Mouse (Mus musculus): Measurements from ENCODE around the gene Smim24. TPM values are rescaled to one million over a fixed set of nuclear protein-coding genes. Genes with fewer than 3 reads are reported as not detected.

Smim24 gene
- polyA plus RNA-seq, 1 experiment from 2014 or later, result 1.5 TPM

DNA sequence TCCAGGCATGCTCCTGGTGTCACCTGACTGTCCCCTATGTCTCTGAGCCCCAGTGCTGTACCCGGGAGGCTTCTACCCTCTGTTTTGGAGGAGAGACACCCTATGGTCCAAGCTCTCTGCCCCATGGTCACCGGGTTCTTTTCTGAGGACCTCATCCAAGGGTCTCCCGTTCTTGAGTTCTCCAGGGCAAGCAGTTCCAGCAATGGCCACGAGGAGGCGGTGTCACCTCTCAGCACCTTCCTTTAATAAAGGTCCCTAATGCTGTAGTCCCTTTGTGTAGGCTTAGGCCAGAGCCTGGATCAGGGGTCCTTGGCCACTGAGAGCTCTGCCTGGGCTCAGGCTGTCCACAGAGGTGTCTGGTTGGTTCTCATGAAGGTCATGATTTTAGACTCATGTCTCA lies 2.3 kb downstream of the Smim24 start:
- H3K4me2 ChIP-seq (ENCODE audit: low read length), result no peak overlapping the region
- peaks cover 16% of the 10 kb centered on the region for H3K36me3 ChIP-seq (ENCODE audit: control insufficient read depth, insufficient read depth, low read length)
- no peaks in the 10 kb centered on the region; the same call in 1 of the 2 replicates for H3K4me1 ChIP-seq (ENCODE audit: control insufficient read depth, insufficient read depth, low read length)
- peak; percentile 19; the same call in 1 of the 2 replicates for ATAC-seq
- no peak overlapping the region for H3K27ac ChIP-seq (ENCODE audit: low read depth, low read length)
- no peaks in the 10 kb centered on the region for H3K27me3 ChIP-seq (replicated peaks; ENCODE audit: control insufficient read depth, insufficient read depth, low read length)
- 19% methylated on average over 5 of the region's 5 CpGs for WGBS
- peak; percentile 76 for DNase-seq (ENCODE audit: low spot score)
- no peak overlapping the region for H3K4me3 ChIP-seq (ENCODE audit: low read depth, low read length)
- H3K9ac ChIP-seq (ENCODE audit: low read length), result no peak overlapping the region
- no peaks in the 10 kb centered on the region for H3K9me3 ChIP-seq (replicated peaks; ENCODE audit: control insufficient read depth, low read length)

DNA sequence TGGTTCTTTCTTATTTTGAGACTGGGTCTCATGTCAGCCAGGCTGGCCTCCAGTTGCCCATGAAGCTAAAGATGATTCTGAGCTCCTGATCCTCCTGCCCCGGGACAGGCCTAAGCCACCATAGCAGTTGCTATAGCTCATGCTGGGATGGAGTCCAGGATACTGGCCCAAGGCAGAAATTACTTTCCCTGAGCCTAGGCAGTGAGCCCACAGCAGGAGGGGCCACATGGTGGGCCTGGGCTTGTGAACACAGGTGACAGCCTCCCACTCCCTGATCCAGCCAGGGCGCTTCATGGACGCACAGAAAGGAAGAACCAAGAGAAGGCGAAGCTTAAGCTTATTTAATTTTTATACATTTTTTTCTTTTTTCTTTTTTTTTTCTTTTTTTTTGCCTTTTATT lies 3.0 kb downstream of the Smim24 start:
- Histone ChIP-seq H3K36me3 (ENCODE audit: control insufficient read depth, insufficient read depth, low read length) (peaks cover 19% of the 10 kb centered on the region), H3K4me2 (ENCODE audit: low read length) (no peak overlapping the region), H3K27me3 (replicated peaks; ENCODE audit: control insufficient read depth, insufficient read depth, low read length) (no peaks in the 10 kb centered on the region), H3K9ac (ENCODE audit: low read length) (peak overlapping the region; percentile 21; the same call in 1 of the 2 replicates), H3K9me3 (replicated peaks; ENCODE audit: control insufficient read depth, low read length) (no peaks in the 10 kb centered on the region), H3K4me1 (ENCODE audit: control insufficient read depth, insufficient read depth, low read length) (no peaks in the 10 kb centered on the region; the same call in 1 of the 2 replicates), H3K27ac (ENCODE audit: low read depth, low read length) (no peak overlapping the region), H3K4me3 (ENCODE audit: low read depth, low read length) (no peak overlapping the region)
- DNase-seq (ENCODE audit: low spot score) (no peak), ATAC-seq (no peak)
- whole genome bisulfite sequencing, result 92% methylated on average over 4 of the region's 4 CpGs

DNA sequence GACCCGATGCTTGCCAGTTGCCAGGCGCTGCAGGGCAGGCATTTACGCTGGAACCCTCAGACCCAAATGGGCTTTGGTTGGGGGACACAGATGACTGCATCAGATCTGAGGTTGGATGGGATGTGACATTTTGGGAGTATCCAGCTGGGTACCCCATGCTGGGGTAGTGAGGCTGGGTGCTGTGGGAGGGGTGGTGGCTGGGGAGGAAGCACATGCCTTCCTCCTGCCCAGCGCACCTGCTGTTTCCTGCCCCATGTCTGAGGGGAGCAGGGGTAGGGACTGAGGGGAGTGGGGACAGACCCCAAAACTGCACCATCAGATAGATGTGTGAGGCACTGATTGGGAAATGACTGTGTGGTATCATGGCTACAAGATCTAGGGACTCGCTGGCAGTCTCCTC lies 3.9 kb downstream of the Smim24 start:
- no peaks in the 10 kb centered on the region for H3K27me3 ChIP-seq (replicated peaks; ENCODE audit: control insufficient read depth, insufficient read depth, low read length)
- DNase-seq (ENCODE audit: low spot score), result no peak
- peaks cover 7% of the 10 kb centered on the region for H3K4me1 ChIP-seq (ENCODE audit: control insufficient read depth, insufficient read depth, low read length)
- H3K9ac ChIP-seq (ENCODE audit: low read length), result peak overlapping the region; percentile 22; the same call in 1 of the 2 replicates
- H3K27ac ChIP-seq (ENCODE audit: low read depth, low read length), result no peak overlapping the region
- ATAC-seq, result no peak
- H3K4me3 ChIP-seq (ENCODE audit: low read depth, low read length), result no peak overlapping the region
- H3K36me3 ChIP-seq (ENCODE audit: control insufficient read depth, insufficient read depth, low read length), result peaks cover 18% of the 10 kb centered on the region
- no peak overlapping the region for H3K4me2 ChIP-seq (ENCODE audit: low read length)
- no peaks in the 10 kb centered on the region for H3K9me3 ChIP-seq (replicated peaks; ENCODE audit: control insufficient read depth, low read length)
- 67% methylated on average over 5 of the region's 5 CpGs for WGBS

DNA sequence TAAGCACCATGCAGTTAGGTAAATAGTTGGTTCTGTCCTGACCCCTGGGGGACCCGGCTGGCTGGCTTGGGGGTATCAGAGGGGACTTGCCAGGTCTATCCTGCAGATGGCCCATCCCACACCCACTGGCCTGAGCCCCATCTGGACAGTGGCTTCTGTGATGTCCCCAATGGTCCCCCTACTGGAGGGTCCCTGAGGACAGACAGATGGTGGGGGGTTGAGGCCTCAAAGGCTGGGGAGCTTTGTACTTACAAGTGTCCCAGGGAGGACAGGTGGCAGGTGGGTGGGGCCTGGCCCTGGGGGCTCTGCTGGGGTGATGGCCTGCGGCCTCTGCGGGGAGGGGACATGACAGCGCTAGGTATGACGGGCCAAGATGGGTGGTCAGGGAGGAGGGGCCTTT lies 6.4 kb downstream of the Smim24 start:
- Histone ChIP-seq H3K9me3 (replicated peaks; ENCODE audit: control insufficient read depth, low read length) (no peaks in the 10 kb centered on the region), H3K27ac (ENCODE audit: low read depth, low read length) (no peak overlapping the region), H3K4me3 (ENCODE audit: low read depth, low read length) (no peak overlapping the region), H3K9ac (ENCODE audit: low read length) (no peak overlapping the region), H3K4me2 (ENCODE audit: low read length) (no peak overlapping the region), H3K36me3 (ENCODE audit: control insufficient read depth, insufficient read depth, low read length) (peaks cover 28% of the 10 kb centered on the region), H3K27me3 (replicated peaks; ENCODE audit: control insufficient read depth, insufficient read depth, low read length) (no peaks in the 10 kb centered on the region), H3K4me1 (ENCODE audit: control insufficient read depth, insufficient read depth, low read length) (peaks cover 24% of the 10 kb centered on the region)
- 66% methylated on average over 5 of the region's 5 CpGs for WGBS
- DNase-seq (ENCODE audit: low spot score) (no peak), ATAC-seq (no peak)

DNA sequence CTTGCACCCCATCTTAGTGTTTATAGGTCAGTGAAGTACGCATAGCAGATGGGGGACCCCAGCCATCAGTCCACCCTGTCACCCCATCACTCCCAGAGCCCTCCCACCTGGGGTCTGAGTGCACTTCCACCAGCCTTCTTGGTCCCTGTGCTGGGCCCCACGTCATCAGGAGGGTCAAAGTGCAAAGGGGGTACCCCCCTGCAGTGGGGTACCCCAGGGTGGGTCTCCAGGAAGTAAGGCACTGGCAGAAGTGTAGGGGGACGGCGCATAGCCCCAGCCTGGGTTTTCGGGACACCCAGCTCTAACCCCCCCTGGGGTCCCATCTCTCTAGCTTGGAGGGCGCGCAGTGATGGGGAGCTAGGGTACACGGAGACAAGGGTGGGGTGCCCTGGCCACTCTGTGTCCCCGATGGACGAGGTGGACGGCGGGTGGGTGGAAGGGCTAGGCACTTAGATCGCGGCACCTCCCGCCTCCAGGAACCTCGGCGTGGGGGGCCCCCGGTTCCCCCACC lies 7.0 kb downstream of the Smim24 start:
- no peak overlapping the region for H3K4me3 ChIP-seq (ENCODE audit: low read depth, low read length)

DNA sequence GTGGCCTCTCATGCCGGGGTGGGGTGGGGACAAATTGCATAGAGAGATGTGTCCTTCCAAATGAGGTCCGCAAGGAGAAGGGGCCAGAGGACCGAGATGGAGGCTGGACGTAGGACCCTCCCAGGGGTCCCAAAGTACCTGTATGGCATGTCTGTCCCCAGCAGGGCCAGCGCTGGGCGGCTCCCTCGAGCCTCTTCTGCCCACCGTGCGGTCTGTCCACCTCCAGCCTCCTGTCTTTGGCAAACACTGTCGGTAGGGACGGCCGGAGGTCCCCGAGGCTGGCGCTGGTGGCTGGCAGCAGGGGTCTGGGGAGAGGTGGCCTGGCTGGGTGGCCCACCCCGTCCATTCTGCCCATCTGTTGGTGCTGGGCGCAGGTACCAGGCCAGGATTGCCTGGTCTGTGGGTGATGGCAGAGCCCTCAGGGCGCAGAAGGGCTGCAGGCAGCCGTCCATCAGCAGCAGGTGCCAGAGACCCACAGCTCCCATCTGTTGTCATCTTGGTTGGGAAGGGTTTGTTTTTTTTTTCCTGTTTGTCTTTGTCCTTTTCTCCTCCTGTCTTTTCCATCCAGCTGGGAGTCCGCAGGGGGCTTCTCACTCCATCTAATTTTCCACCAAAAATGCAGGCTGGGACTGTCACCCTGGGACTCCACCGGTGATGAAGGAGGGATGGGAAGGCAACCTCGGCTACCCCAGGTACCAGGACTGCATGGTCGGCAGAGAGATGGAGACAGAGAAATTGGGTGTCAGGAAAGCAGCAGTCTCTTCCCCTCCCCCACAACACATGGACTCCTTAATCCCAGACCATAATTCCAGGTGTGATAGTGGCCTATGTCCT lies 7.7 kb downstream of the Smim24 start:
- Histone ChIP-seq H3K4me1 (ENCODE audit: control insufficient read depth, insufficient read depth, low read length) (peaks cover 24% of the 10 kb centered on the region), H3K4me3 (ENCODE audit: low read depth, low read length) (no peak overlapping the region)

More for the DNA sequence above, 7.0 kb downstream of the Smim24 start:
- peaks cover 24% of the 10 kb centered on the region for H3K4me1 ChIP-seq (ENCODE audit: control insufficient read depth, insufficient read depth, low read length)
- H3K9me3 ChIP-seq (replicated peaks; ENCODE audit: control insufficient read depth, low read length), result no peaks in the 10 kb centered on the region
- peak overlapping the region; percentile 35; the same call in 1 of the 2 replicates for H3K4me2 ChIP-seq (ENCODE audit: low read length)
- no peaks in the 10 kb centered on the region for H3K27me3 ChIP-seq (replicated peaks; ENCODE audit: control insufficient read depth, insufficient read depth, low read length)
- DNase-seq (ENCODE audit: low spot score) (no peak), ATAC-seq (no peak)
- WGBS, result 83% methylated on average over 18 of the region's 18 CpGs
- H3K27ac ChIP-seq (ENCODE audit: low read depth, low read length), result 0 out of 2 replicates have a peak overlapping the region, but pooled peaks have one; percentile 75
- peaks cover 34% of the 10 kb centered on the region for H3K36me3 ChIP-seq (ENCODE audit: control insufficient read depth, insufficient read depth, low read length)
- 0 out of 2 replicates have a peak overlapping the region, but pooled peaks have one; percentile 17 for H3K9ac ChIP-seq (ENCODE audit: low read length)

DNA sequence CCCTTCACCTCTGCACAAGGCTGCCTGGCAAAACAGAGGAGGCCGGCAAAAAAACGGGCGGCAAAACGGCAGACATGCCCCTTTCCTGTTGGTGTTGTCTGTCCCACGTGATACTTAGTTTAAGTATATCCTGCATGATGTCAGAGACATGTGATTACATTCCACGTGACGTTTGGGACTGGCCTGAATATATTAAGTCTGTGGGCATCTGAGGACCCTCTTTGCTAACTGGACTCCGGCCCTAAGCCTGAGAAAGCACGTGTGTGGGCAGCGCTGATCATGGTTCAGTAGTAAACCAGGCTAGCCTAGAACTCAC lies 8.3 kb downstream of the Smim24 start:
- WGBS, result 31% methylated on average over 10 of the region's 10 CpGs
- Histone ChIP-seq H3K9me3 (replicated peaks; ENCODE audit: control insufficient read depth, low read length) (no peaks in the 10 kb centered on the region), H3K4me1 (ENCODE audit: control insufficient read depth, insufficient read depth, low read length) (peaks cover 24% of the 10 kb centered on the region), H3K4me2 (ENCODE audit: low read length) (peak overlapping the region; percentile 35; the same call in 1 of the 2 replicates), H3K27ac (ENCODE audit: low read depth, low read length) (peak overlapping the region; percentile 80), H3K4me3 (ENCODE audit: low read depth, low read length) (no peak overlapping the region), H3K36me3 (ENCODE audit: control insufficient read depth, insufficient read depth, low read length) (peaks cover 35% of the 10 kb centered on the region), H3K27me3 (replicated peaks; ENCODE audit: control insufficient read depth, insufficient read depth, low read length) (no peaks in the 10 kb centered on the region), H3K9ac (ENCODE audit: low read length) (no peak overlapping the region)
- DNase-seq (ENCODE audit: low spot score), result peak; percentile 49
- ATAC-seq, result 0 out of 2 replicates have a peak, but pooled peaks have one; percentile 7

More for the DNA sequence above, 7.7 kb downstream of the Smim24 start:
- H3K27me3 ChIP-seq (replicated peaks; ENCODE audit: control insufficient read depth, insufficient read depth, low read length), result no peaks in the 10 kb centered on the region
- H3K9me3 ChIP-seq (replicated peaks; ENCODE audit: control insufficient read depth, low read length), result no peaks in the 10 kb centered on the region
- WGBS, result 49% methylated on average over 22 of the region's 22 CpGs
- peak overlapping the region; percentile 35 for H3K4me2 ChIP-seq (ENCODE audit: low read length)
- H3K36me3 ChIP-seq (ENCODE audit: control insufficient read depth, insufficient read depth, low read length), result peaks cover 35% of the 10 kb centered on the region
- peak; percentile 46 for DNase-seq (ENCODE audit: low spot score)
- peak overlapping the region; percentile 41 for H3K9ac ChIP-seq (ENCODE audit: low read length)
- peak overlapping the region; percentile 75 for H3K27ac ChIP-seq (ENCODE audit: low read depth, low read length)
- ATAC-seq, result no peak

DNA sequence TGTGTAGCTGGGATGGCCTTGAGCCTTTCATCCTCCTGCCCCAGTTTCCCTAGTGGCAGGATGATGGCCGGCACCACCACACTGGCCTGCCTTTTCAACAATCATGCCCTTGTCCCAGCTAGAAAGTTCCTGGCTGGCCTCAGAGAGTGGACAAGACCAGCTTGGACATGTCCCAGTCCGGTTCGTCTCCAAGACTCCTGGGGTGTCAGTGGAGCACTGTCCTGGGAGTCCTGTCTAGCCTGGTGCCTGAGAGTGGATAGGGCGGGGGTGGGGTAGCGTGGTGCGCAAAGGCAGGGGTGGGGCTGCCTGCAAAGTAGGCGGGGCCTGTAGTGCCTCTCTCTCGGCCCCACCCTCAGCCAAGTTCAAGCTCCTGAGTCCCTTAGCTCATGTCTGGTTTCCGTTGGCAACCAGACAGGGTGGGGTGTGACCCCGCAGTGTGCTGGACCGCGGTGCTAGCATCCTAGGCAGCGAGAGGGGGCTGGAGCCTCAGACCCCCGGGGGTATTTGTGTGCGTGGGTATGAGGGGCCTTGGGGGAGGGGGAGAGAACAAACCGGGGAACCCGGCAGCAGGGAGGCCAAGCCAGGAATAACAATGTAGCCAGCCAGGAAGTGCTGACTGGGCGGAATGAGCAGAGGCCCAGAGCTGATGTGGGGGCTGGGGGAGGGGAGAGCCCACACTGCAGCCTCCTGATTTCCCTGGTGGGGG lies 8.8 kb downstream of the Smim24 start:
- Histone ChIP-seq H3K27me3 (replicated peaks; ENCODE audit: control insufficient read depth, insufficient read depth, low read length) (no peaks in the 10 kb centered on the region), H3K9ac (ENCODE audit: low read length) (peak overlapping the region; percentile 36), H3K4me3 (ENCODE audit: low read depth, low read length) (no peak overlapping the region), H3K4me1 (ENCODE audit: control insufficient read depth, insufficient read depth, low read length) (peaks cover 24% of the 10 kb centered on the region), H3K9me3 (replicated peaks; ENCODE audit: control insufficient read depth, low read length) (no peaks in the 10 kb centered on the region), H3K4me2 (ENCODE audit: low read length) (peak overlapping the region; percentile 28; the same call in 1 of the 2 replicates), H3K27ac (ENCODE audit: low read depth, low read length) (peak overlapping the region; percentile 80), H3K36me3 (ENCODE audit: control insufficient read depth, insufficient read depth, low read length) (peaks cover 40% of the 10 kb centered on the region)
- 7% methylated on average over 18 of the region's 18 CpGs for WGBS
- peak; percentile 80 for DNase-seq (ENCODE audit: low spot score)
- peak; percentile 77 for ATAC-seq

All from forebrain, embryonic 14.5 days (tissue).